Mouse (Mus musculus) kidney, embryonic 14.5 days (tissue): Measurements from ENCODE around the gene Tanc1. TPM values are rescaled to one million over a fixed set of nuclear protein-coding genes. Genes with fewer than 3 reads are reported as not detected.

Experiments used
- ATAC-seq: fragments of 200-750 bp; cut with Nextera tagmentation; 2 replicates; pipeline ENCODE4 v1.8.0; 2017; ENCODE audit warnings: moderate number of reproducible peaks, mild to moderate bottlenecking, moderate TSS enrichment, moderate library complexity; ENCODE audit not compliant: low FRiP score, low TSS enrichment
- H3K27ac ChIP-seq: fragments of 300-500 bp; sonication (generic); 2 replicates; pipeline ENCODE4 v1.5.1; 2014; ENCODE audit warnings: low read depth, mild to moderate bottlenecking, low read length, moderate library complexity, mixed read lengths
- H3K27me3 ChIP-seq: fragments of 300-500 bp; sonication (generic); 2 replicates; pipeline ENCODE4 v1.6.1; 2014; ENCODE audit warnings: mild to moderate bottlenecking, low read length; ENCODE audit not compliant: control insufficient read depth, insufficient read depth
- H3K36me3 ChIP-seq: fragments of 300-500 bp; sonication (generic); 2 replicates; pipeline ENCODE4 v1.6.1; 2014; ENCODE audit warnings: low read length, mixed read lengths; ENCODE audit not compliant: control insufficient read depth, insufficient read depth
- H3K4me1 ChIP-seq: fragments of 300-500 bp; sonication (generic); 2 replicates; pipeline ENCODE4 v1.6.1; 2014; ENCODE audit warnings: low read length, mixed read lengths; ENCODE audit not compliant: control insufficient read depth, insufficient read depth
- H3K4me2 ChIP-seq: fragments of 300-500 bp; sonication (generic); replicated peaks from 2 replicates; pipeline ENCODE4 v1.6.1; 2014; ENCODE audit warnings: low read depth, mild to moderate bottlenecking, low read length
- H3K4me3 ChIP-seq: fragments of 300-500 bp; sonication (generic); 2 replicates; pipeline ENCODE4 v1.5.1; 2014; ENCODE audit warnings: mild to moderate bottlenecking, low read length
- H3K9ac ChIP-seq: fragments of 300-500 bp; sonication (generic); 2 replicates; pipeline ENCODE4 v1.6.1; 2014; ENCODE audit warnings: low read depth, mild to moderate bottlenecking, low read length, moderate library complexity
- H3K9me3 ChIP-seq: fragments of 300-500 bp; sonication (generic); 2 replicates; pipeline ENCODE4 v1.6.1; 2016; ENCODE audit warnings: low read length; ENCODE audit not compliant: control insufficient read depth
- WGBS: fragments of 180-500 bp; shearing (Covaris S2); extraction: QIAGEN DNeasy Blood & Tissue Kit; methylation state at CpG from one replicate; pipeline ENCODE4 v1.1.7; 2014; 5-methylcytosine and 5-hydroxymethylcytosine counted together
- polyA plus RNA-seq: library from polyadenylated mRNA; unstranded; fragments of >200 nt; fragmentation: Nextera tagmentation; extraction: Ambion mirVana; gene quantifications from 2 replicates; pipeline ENCODE4 v1.2.1, GENCODE M21; 2014

Tanc1 gene
- polyA plus RNA-seq, 1 experiment from 2014 or later: 43.8 TPM

DNA sequence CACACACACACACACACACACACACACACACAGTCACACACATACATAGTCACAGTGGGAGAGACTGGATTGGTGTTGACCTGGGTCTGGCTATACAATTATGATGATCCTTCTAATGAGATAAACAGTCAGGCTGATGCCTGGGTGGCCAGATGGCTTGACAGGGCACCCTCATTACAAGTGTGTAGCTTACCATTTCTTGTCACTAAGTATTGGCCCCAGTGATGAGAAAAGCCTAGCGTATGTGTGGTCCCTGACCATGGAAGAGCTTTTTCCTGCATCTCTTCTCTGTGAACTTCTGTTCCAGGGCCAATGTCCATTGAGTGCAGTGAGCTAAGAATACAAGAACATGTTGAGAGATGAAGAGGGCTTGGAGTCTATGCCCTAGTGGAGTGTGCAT is 200.8 kb downstream of the Tanc1 start:
- no peaks in the 10 kb centered on the region for H3K4me1 ChIP-seq
- ATAC-seq: no peak
- no peak overlapping the region for H3K27ac ChIP-seq
- no peaks in the 10 kb centered on the region for H3K9me3 ChIP-seq
- no peak overlapping the region for H3K4me3 ChIP-seq
- WGBS: 93% methylated on average over 1 of the region's 1 CpGs
- no peaks in the 10 kb centered on the region for H3K27me3 ChIP-seq
- H3K9ac ChIP-seq: no peak overlapping the region
- H3K36me3 ChIP-seq: peaks cover 68% of the 10 kb centered on the region
- H3K4me2 ChIP-seq: no peak overlapping the region

- H3K9ac ChIP-seq: no peak overlapping the region
- peaks cover 68% of the 10 kb centered on the region for H3K36me3 ChIP-seq
- H3K4me3 ChIP-seq: no peak overlapping the region
- H3K9me3 ChIP-seq: no peaks in the 10 kb centered on the region
- 92% methylated on average over 13 of the region's 13 CpGs for WGBS
- H3K27me3 ChIP-seq: no peaks in the 10 kb centered on the region
- no peak overlapping the region for H3K27ac ChIP-seq
- no peak overlapping the region for H3K4me2 ChIP-seq
- no peaks in the 10 kb centered on the region for H3K4me1 ChIP-seq
- no peak for ATAC-seq
Measured at GRCm38 (mm10) chr2:59813457-59813856, 201.6 kb downstream of the Tanc1 start.

DNA sequence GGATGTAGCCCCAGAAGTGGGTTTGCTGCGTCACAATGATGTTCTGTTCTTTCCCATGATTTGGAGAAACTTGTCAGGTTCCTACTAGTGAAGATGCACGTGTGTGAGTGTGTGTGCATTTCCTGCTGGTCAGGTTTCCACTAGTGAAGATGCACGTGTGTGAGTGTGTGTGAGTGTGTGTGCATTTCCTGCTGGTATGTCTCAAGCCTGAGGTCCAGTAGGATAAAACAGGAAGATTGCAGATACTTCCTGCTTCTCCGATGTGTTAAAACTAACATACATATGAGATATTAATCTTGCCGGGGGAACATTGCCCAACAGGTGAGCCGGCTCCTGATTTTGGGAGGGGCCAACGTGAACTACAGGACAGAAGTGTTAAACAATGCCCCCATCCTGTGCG is 203.2 kb downstream of the Tanc1 start:
- H3K4me3 ChIP-seq: no peak overlapping the region
- no peaks in the 10 kb centered on the region for H3K27me3 ChIP-seq
- H3K4me1 ChIP-seq: no peaks in the 10 kb centered on the region
- peaks cover 79% of the 10 kb centered on the region for H3K36me3 ChIP-seq
- WGBS: 89% methylated on average over 8 of the region's 8 CpGs
- H3K9me3 ChIP-seq: no peaks in the 10 kb centered on the region
- no peak overlapping the region for H3K27ac ChIP-seq
- no peak for ATAC-seq
- H3K9ac ChIP-seq: no peak overlapping the region
- no peak overlapping the region for H3K4me2 ChIP-seq

DNA sequence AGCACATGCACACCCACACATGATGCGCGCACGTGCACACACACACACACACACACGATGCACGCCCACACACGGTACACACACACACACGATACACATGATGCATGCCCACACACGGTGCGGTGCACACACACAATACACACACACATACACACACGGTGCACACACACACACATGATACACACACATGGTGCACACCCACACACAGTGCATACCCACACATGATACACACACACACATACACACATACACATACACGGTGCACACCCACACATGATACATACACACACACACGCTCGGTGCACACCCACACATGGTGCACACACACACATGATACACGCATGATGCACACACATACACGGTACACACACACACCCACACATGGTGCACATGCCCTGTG is 206.8 kb downstream of the Tanc1 start:
- H3K27me3 ChIP-seq: no peaks in the 10 kb centered on the region
- WGBS: 93% methylated on average over 15 of the region's 15 CpGs
- H3K9ac ChIP-seq: no peak overlapping the region
- ATAC-seq: no peak
- H3K4me1 ChIP-seq: no peaks in the 10 kb centered on the region
- H3K4me2 ChIP-seq: no peak overlapping the region
- no peak overlapping the region for H3K4me3 ChIP-seq
- H3K36me3 ChIP-seq: peaks cover 71% of the 10 kb centered on the region
- H3K9me3 ChIP-seq: no peaks in the 10 kb centered on the region
- no peak overlapping the region for H3K27ac ChIP-seq

- WGBS: 90% methylated on average over 6 of the region's 6 CpGs
- Histone ChIP-seq H3K4me1 (no peaks in the 10 kb centered on the region), H3K4me3 (no peak overlapping the region), H3K27ac (no peak overlapping the region), H3K27me3 (no peaks in the 10 kb centered on the region), H3K9ac (no peak overlapping the region), H3K36me3 (peaks cover 74% of the 10 kb centered on the region), H3K4me2 (no peak overlapping the region), H3K9me3 (no peaks in the 10 kb centered on the region)
- no peak for ATAC-seq
Measured at GRCm38 (mm10) chr2:59819415-59819814, 207.6 kb downstream of the Tanc1 start.

- H3K4me3 ChIP-seq: no peak overlapping the region
- no peaks in the 10 kb centered on the region for H3K27me3 ChIP-seq
- H3K9ac ChIP-seq: no peak overlapping the region
- no peaks in the 10 kb centered on the region for H3K9me3 ChIP-seq
- H3K36me3 ChIP-seq: peaks cover 77% of the 10 kb centered on the region
- 63% methylated on average over 15 of the region's 15 CpGs for WGBS
- no peak overlapping the region for H3K4me2 ChIP-seq
- H3K4me1 ChIP-seq: no peaks in the 10 kb centered on the region
- no peak for ATAC-seq
- no peak overlapping the region for H3K27ac ChIP-seq
Measured at GRCm38 (mm10) chr2:59820088-59820487, 208.2 kb downstream of the Tanc1 start.

DNA sequence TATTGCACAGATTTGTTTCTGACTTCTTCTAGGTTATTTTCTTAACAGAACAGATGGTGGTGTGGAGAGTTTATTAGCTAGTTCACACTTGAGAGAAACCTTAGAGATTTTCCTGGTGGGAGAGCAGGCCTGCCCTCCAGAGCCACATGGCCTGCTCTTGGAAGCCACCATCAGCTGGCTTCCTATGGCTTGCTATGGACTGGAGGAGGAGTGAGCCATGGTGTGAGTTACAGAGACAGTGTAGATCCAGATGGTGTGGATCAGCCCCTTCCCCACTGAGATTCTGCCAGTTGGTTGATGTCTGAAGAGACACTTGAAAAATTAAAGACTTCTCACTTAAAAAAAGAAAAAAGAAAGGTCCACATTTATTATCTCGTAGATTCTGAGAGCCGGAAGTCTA is 209.2 kb downstream of the Tanc1 start:
- ATAC-seq: no peak
- H3K4me3 ChIP-seq: no peak overlapping the region
- H3K36me3 ChIP-seq: peaks cover 69% of the 10 kb centered on the region
- H3K9ac ChIP-seq: no peak overlapping the region
- H3K27me3 ChIP-seq: no peaks in the 10 kb centered on the region
- no peak overlapping the region for H3K27ac ChIP-seq
- H3K4me1 ChIP-seq: no peaks in the 10 kb centered on the region
- WGBS: 60% methylated on average over 2 of the region's 2 CpGs
- H3K4me2 ChIP-seq: no peak overlapping the region
- H3K9me3 ChIP-seq: no peaks in the 10 kb centered on the region

- Histone ChIP-seq H3K4me1 (peaks cover 15% of the 10 kb centered on the region), H3K4me2 (no peak overlapping the region), H3K4me3 (no peak overlapping the region), H3K36me3 (peaks cover 42% of the 10 kb centered on the region), H3K9ac (no peak overlapping the region), H3K9me3 (no peaks in the 10 kb centered on the region), H3K27ac (no peak overlapping the region), H3K27me3 (no peaks in the 10 kb centered on the region)
- no peak for ATAC-seq
- 77% methylated on average over 8 of the region's 8 CpGs for WGBS
Measured at GRCm38 (mm10) chr2:59824289-59824688, 212.4 kb downstream of the Tanc1 start.

GRCm38 (mm10) chr2:59825380-59825779 is 213.5 kb downstream of the Tanc1 start:
- H3K9me3 ChIP-seq: no peaks in the 10 kb centered on the region
- no peak overlapping the region for H3K27ac ChIP-seq
- H3K36me3 ChIP-seq: peaks cover 33% of the 10 kb centered on the region
- peaks cover 25% of the 10 kb centered on the region for H3K4me1 ChIP-seq
- no peak overlapping the region for H3K4me2 ChIP-seq
- H3K4me3 ChIP-seq: no peak overlapping the region
- ATAC-seq: no peak
- no peak overlapping the region for H3K9ac ChIP-seq
- no peaks in the 10 kb centered on the region for H3K27me3 ChIP-seq
- WGBS: 89% methylated on average over 4 of the region's 4 CpGs
